Mouse (Mus musculus) forebrain, embryonic 14.5 days (tissue): ENCODE results near the gene Pxn. TPM values are rescaled to one million over a fixed set of nuclear protein-coding genes. Genes with fewer than 3 reads are reported as not detected.

Experiments used
- ATAC-seq: fragments of 200-750 bp; cut with Nextera tagmentation; 2 replicates; pipeline ENCODE4 v1.8.0; 2017; ENCODE audit warnings: mild to moderate bottlenecking, moderate library complexity
- DNase-seq: peaks from one replicate; pipeline ENCODE4 v3.0.0-alpha.2; 2015; ENCODE audit warnings: low spot score
- H3K27ac ChIP-seq: fragments of 300-500 bp; sonication (generic); 2 replicates; pipeline ENCODE4 v1.5.1; 2014; ENCODE audit warnings: low read depth, mild to moderate bottlenecking, control low read depth, low read length, moderate library complexity
- H3K27me3 ChIP-seq: fragments of 300-500 bp; sonication (generic); replicated peaks from 2 replicates; pipeline ENCODE4 v1.6.1; 2014; ENCODE audit warnings: low read length, control low read depth, mixed read lengths; ENCODE audit not compliant: control insufficient read depth, insufficient read depth
- H3K36me3 ChIP-seq: fragments of 300-500 bp; sonication (generic); 2 replicates; pipeline ENCODE4 v1.6.1; 2014; ENCODE audit warnings: low read length, control low read depth; ENCODE audit not compliant: control insufficient read depth, insufficient read depth
- H3K4me1 ChIP-seq: fragments of 300-500 bp; sonication (generic); 2 replicates; pipeline ENCODE4 v1.6.1; 2014; ENCODE audit warnings: antibody characterized with exemption, low read length, control low read depth; ENCODE audit not compliant: control insufficient read depth, insufficient read depth
- H3K4me2 ChIP-seq: fragments of 300-500 bp; sonication (generic); 2 replicates; pipeline ENCODE4 v1.6.1; 2014; ENCODE audit warnings: mild to moderate bottlenecking, control low read depth, low read length
- H3K4me3 ChIP-seq: fragments of 300-500 bp; sonication (generic); 2 replicates; pipeline ENCODE4 v1.5.1; 2014; ENCODE audit warnings: low read depth, low read length, control low read depth
- H3K9ac ChIP-seq: fragments of 300-500 bp; sonication (generic); 2 replicates; pipeline ENCODE4 v1.6.1; 2014; ENCODE audit warnings: mild to moderate bottlenecking, low read length, control low read depth, moderate library complexity
- H3K9me3 ChIP-seq: fragments of 300-500 bp; sonication (generic); replicated peaks from 2 replicates; pipeline ENCODE4 v1.6.1; 2016; ENCODE audit warnings: low read length, control low read depth, mixed read lengths; ENCODE audit not compliant: control insufficient read depth
- WGBS: fragments of 180-500 bp; shearing (Covaris S2); extraction: QIAGEN DNeasy Blood & Tissue Kit; methylation state at CpG from one replicate; pipeline ENCODE4 v1.1.7; 2014; 5-methylcytosine and 5-hydroxymethylcytosine counted together
- polyA plus RNA-seq: library from polyadenylated mRNA; unstranded; fragments of >200 nt; fragmentation: Nextera tagmentation; extraction: Ambion mirVana; gene quantifications from 2 replicates; pipeline ENCODE4 v1.2.1, GENCODE M21; 2014

The Pxn gene
- polyA plus RNA-seq, 1 experiment from 2014 or later: 7.5 TPM

GRCm38 (mm10) chr5:115484996-115485395, 21.5 kb upstream of the Pxn start:
- Histone ChIP-seq H3K9me3 (no peaks in the 10 kb centered on the region), H3K27ac (no peak overlapping the region), H3K36me3 (no peaks in the 10 kb centered on the region), H3K27me3 (0 out of 2 replicates have a peak, but pooled peaks cover 6% of the 10 kb centered on the region), H3K4me1 (peaks cover 15% of the 10 kb centered on the region), H3K4me3 (no peak overlapping the region), H3K9ac (peak overlapping the region; percentile 67; the same call in 1 of the 2 replicates), H3K4me2 (peak overlapping the region; percentile 72)
- 74% methylated on average over 5 of the region's 5 CpGs for WGBS
- no peak for DNase-seq
- ATAC-seq: no peak

- H3K4me1 ChIP-seq: peaks cover 12% of the 10 kb centered on the region
- no peaks in the 10 kb centered on the region for H3K36me3 ChIP-seq
- H3K4me2 ChIP-seq: no peak overlapping the region
- no peak for DNase-seq
- no peak for ATAC-seq
- WGBS: 87% methylated on average over 18 of the region's 18 CpGs
- no peaks in the 10 kb centered on the region for H3K9me3 ChIP-seq
- H3K27ac ChIP-seq: no peak overlapping the region
- no peak overlapping the region for H3K9ac ChIP-seq
- 0 out of 2 replicates have a peak, but pooled peaks cover 6% of the 10 kb centered on the region for H3K27me3 ChIP-seq
- H3K4me3 ChIP-seq: no peak overlapping the region
Measured at GRCm38 (mm10) chr5:115485489-115486205, 20.8 kb upstream of the Pxn start.

DNA sequence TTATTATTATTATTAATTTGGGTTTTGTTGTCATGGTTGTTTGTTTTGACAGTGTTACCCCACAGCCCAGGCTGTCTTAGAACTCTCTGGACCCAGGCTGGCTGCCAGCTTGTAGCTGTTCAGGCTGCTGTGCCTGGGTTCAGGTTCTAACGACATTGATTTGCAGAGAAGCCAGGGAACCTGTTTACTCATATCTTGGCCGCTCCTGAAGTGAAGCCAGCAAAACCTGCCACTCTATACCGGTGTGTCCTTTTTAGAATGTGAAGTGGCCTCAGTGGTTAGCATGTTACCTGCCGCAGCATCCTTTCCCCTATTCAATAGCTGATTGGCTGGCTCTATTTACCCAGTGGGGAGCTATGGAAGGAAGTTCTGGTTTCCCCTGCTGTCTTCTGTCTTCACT, 19.8 kb upstream of the Pxn start:
- WGBS: 51% methylated on average over 4 of the region's 4 CpGs
- H3K36me3 ChIP-seq: no peaks in the 10 kb centered on the region
- H3K27ac ChIP-seq: no peak overlapping the region
- no peak overlapping the region for H3K4me3 ChIP-seq
- peaks cover 13% of the 10 kb centered on the region for H3K4me1 ChIP-seq
- no peak overlapping the region for H3K4me2 ChIP-seq
- DNase-seq (no peak), ATAC-seq (no peak)
- 0 out of 2 replicates have a peak, but pooled peaks cover 6% of the 10 kb centered on the region for H3K27me3 ChIP-seq
- no peak overlapping the region for H3K9ac ChIP-seq
- H3K9me3 ChIP-seq: no peaks in the 10 kb centered on the region

DNA sequence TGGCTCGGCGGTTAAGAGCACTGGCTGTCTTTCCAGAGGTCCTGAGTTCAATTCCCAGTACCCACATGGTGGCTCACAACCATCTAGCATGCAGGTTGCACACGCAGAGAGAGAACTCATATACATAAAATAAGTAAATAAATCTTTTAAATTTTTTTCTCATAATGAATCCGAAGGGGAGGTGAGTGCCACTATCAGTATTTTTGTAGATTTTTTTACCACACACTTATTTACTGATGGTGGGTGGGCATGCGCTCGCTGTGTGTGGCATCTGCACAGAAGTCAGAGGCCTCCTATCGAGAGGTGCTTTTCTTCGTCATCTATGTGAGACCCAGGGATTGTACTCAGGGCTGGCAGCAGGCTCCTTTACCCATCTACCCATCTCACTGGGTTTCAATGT, 19.1 kb upstream of the Pxn start:
- Histone ChIP-seq H3K9ac (no peak overlapping the region), H3K27ac (no peak overlapping the region), H3K4me2 (no peak overlapping the region), H3K9me3 (no peaks in the 10 kb centered on the region), H3K36me3 (no peaks in the 10 kb centered on the region), H3K4me3 (no peak overlapping the region), H3K27me3 (0 out of 2 replicates have a peak, but pooled peaks cover 5% of the 10 kb centered on the region), H3K4me1 (peaks cover 18% of the 10 kb centered on the region)
- DNase-seq (no peak), ATAC-seq (no peak)
- WGBS: 81% methylated on average over 8 of the region's 8 CpGs

DNA sequence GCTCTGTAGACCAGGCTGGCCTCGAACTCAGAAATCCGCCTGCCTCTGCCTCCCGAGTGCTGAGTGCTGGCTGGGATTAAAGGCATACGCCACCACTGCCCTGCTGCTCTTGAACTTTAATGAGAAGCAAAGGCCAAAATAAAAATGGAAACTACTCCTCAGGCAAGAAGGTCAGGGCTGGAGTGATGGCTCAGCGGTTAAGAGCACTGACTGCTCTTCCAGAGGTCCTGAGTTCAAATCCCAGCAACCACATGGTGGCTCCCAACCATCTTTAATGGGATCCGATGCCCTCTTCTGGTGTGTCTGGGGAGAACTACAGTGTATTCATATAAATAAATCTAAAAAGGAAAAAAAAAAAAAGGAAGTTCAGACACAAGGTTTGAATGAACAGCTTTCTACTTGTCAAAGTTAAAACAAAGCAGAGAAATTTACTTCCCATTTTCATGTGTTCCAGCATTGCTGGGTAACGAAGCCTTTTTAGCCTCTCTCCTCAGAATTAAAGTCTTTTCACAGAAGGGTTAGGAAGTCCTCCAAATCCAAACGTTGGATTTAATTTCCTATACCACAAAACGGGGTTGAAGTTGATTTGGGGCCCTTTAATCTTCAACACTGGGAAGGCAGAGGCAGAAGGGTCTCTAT, 18.4 kb upstream of the Pxn start:
- no peak for ATAC-seq
- H3K27me3 ChIP-seq: no peaks in the 10 kb centered on the region
- 75% methylated on average over 9 of the region's 9 CpGs for WGBS
- no peak for DNase-seq
- H3K4me2 ChIP-seq: no peak overlapping the region
- no peak overlapping the region; the same call in 1 of the 2 replicates for H3K9ac ChIP-seq
- H3K27ac ChIP-seq: no peak overlapping the region
- no peaks in the 10 kb centered on the region for H3K36me3 ChIP-seq
- H3K4me3 ChIP-seq: no peak overlapping the region
- no peaks in the 10 kb centered on the region for H3K9me3 ChIP-seq
- H3K4me1 ChIP-seq: peaks cover 12% of the 10 kb centered on the region

DNA sequence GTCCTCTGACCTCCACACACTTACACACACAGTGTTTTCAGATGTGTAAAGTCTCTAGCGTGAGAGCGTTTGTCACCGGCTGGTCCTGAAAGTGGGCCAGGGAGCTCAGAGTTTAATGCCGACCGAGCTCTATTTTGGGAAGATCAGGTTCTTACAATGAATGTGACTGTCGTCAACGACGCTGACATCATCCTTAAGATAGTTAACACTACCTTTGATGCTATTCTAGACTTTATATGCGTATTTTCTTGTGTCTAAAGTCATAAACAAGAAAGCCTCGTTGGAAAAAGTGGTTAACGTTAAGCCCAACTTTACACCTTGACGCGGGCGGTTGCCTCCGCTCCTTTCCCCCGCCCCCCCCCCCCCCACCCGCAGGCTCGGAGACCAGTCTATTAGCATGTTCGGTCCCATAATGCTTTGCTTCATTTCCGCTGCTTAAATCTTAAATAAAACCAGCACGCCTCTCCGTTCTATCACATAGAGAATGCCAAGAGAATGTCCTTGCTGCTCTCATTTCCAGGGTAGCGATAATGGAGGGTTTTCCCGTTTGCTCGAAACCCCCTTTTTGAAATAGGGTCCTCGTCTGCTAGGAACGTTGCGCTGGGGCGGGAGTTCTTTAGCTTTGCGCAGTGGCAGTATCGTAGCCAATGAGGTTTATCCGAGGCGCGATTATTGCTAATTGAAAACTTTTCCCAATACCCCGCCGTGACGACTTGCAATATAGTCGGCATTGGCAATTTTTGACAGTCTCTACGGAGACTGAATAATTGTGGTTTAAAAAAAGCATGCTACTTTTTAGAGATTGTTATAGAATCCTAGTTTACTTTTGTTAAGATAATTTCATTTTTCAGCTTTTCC, 17.4 kb upstream of the Pxn start:
- H3K9me3 ChIP-seq: no peaks in the 10 kb centered on the region
- peak overlapping the region; percentile 75 for H3K4me2 ChIP-seq
- DNase-seq (peak; percentile 96), ATAC-seq (peak; percentile 84)
- H3K27ac ChIP-seq: peak overlapping the region; percentile 100
- peak overlapping the region; percentile 35 for H3K4me3 ChIP-seq
- no peaks in the 10 kb centered on the region for H3K36me3 ChIP-seq
- peaks cover 12% of the 10 kb centered on the region for H3K4me1 ChIP-seq
- under 1% methylated on average over 38 of the region's 39 CpGs for WGBS
- H3K27me3 ChIP-seq: no peaks in the 10 kb centered on the region
- H3K9ac ChIP-seq: peak overlapping the region; percentile 82

DNA sequence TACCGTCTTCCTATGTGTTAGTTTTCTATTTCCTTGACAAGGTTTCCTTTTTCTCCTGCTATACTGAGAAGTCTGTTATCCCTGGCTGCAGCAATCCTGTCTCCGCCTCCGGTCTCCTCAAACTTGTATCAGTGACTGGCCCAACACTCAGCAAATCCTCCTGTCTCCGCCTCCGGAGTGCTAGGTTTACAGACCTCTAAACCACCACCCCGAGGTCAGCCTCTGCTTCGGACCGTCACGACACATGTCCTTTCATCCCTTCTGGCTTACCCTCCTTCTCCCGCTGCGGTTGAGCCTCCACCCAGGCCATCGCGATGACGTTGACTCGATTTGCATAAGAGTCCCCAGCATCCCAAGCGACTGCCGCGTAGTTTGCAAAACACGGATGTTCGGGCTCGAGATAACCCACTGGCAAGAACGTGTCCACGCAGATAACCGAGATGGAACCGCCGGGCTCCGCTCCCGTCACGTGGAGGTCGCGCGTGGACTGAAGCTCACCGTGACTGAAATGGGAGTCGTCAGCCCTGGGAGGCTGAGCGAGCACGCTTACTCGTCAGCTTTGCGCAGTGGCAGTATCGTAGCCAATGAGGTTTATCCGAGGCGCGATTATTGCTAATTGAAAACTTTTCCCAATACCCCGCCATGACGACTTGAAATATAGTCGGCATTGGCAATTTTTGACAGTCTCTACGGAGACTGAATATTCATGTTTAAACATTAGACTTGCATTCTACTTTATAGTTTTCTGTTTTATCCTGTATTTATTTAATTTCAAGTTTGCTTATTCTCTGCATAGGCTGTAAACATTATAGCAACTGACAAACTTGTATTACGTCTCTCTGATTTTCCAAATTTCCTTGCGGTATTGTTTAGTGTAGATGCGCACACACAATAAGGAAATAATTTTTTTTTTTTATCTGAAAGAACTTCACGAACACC, 16.5 kb upstream of the Pxn start:
- under 1% methylated on average over 50 of the region's 50 CpGs for WGBS
- ATAC-seq (peak; percentile 82), DNase-seq (peak; percentile 93)
- no peaks in the 10 kb centered on the region for H3K36me3 ChIP-seq
- H3K9ac ChIP-seq: peak overlapping the region; percentile 75
- peak overlapping the region; percentile 75 for H3K4me2 ChIP-seq
- H3K27me3 ChIP-seq: no peaks in the 10 kb centered on the region
- peak overlapping the region; percentile 35 for H3K4me3 ChIP-seq
- peak overlapping the region; percentile 100 for H3K27ac ChIP-seq
- H3K9me3 ChIP-seq: no peaks in the 10 kb centered on the region
- H3K4me1 ChIP-seq: peaks cover 9% of the 10 kb centered on the region

GRCm38 (mm10) chr5:115490638-115491000, 15.9 kb upstream of the Pxn start:
- Histone ChIP-seq H3K4me2 (peak overlapping the region; percentile 75), H3K36me3 (no peaks in the 10 kb centered on the region), H3K4me3 (no peak overlapping the region), H3K4me1 (peaks cover 9% of the 10 kb centered on the region), H3K27ac (peak overlapping the region; percentile 27; the same call in 1 of the 2 replicates), H3K9me3 (no peaks in the 10 kb centered on the region), H3K9ac (peak overlapping the region; percentile 32; the same call in 1 of the 2 replicates), H3K27me3 (no peaks in the 10 kb centered on the region)
- WGBS: 7% methylated on average over 8 of the region's 8 CpGs
- no peak for DNase-seq
- ATAC-seq: no peak
